Mouse (Mus musculus) brain, embryonic 14.5 days (tissue): Measurements from ENCODE around the gene Rab22a.
"Not testable (repeated sequence)": the region's sequence is repeated elsewhere in the genome, so short reads cannot be mapped to it uniquely, and the experiment has no call there.

Experiments used
- CTCF ChIP-seq: fragments of 200-500 bp; IDR thresholded peaks from 2 replicates; pipeline ENCODE4 v1.5.1; 2012; ENCODE audit warnings: inconsistent platforms, mild to moderate bottlenecking, moderate library complexity, borderline replicate concordance; ENCODE audit not compliant: insufficient read depth, insufficient read length; ENCODE audit errors: extremely low read depth
- POLR2A ChIP-seq: fragments of 200-500 bp; IDR thresholded peaks from 2 replicates; pipeline ENCODE4 v1.6.1; 2012; ENCODE audit warnings: mild to moderate bottlenecking, inconsistent platforms, borderline replicate concordance; ENCODE audit not compliant: poor library complexity, insufficient read depth, insufficient read length, severe bottlenecking; ENCODE audit errors: extremely low read depth

DNA sequence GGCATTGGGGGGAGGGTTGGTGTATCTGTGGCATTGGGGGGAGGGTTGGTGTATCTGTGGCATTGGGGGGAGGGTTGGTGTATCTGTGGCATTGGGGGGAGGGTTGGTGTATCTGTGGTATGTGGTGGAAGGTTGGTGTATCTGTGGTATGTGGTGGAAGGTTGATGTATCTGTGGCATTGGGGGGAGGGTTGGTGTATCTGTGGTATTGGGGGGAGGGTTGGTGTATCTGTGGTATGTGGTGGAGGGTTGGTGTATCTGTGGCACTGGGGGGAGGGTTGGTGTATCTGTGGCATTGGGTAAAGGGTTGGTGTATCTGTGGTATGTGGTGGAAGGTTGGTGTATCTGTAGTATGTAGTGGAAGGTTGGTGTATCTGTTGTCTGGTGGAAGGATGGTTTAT lies 48.1 kb downstream of the Rab22a start:
- not testable (repeated sequence) for TF ChIP-seq POLR2A, CTCF
